8 mouse cellular contexts compared by ENCODE assay signal in the genomic region with DNA sequence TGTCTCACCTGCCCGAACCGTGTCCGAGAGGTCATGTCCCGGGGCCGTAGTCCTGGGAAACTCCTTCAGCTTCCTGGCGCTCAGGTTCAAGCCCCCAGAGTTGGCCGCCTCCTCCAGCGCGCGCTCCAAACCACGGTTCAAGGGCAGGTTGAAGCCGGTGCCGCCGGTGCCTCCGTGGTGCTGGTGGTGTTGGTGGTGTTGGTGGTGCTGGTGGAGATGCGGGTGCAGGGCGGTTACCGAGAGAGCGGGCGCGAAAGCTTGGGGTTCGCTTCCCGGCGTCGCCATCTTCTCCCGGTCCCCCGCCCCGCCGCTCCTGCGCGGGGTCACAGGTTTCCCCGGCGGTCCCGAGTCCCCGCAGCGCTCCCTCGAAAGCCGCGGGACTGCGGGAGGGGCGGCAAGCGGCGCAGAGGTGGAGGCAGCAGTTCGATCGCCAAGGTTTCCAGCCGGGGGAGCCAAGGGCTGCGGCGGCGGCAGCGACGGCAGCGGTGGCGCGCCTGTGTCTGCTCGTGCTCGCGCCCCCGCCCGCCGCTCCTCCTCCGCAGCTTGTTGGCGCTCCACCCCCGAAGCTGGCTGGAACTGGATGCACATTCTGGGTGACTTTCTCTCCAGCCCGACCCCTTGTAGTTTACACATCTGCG. TPM values are rescaled to one million over a fixed set of nuclear protein-coding genes. Genes with fewer than 3 reads are reported as not detected.
A peak's percentile ranks its signal among the peaks of the same experiment; 100 is the strongest.
DNase-seq lines count a peak whose midpoint lies in the region; ATAC-seq and TF ChIP-seq lines count a peak whose summit lies in the region.

Gene Lrch1, minus strand, starts transcription at position 501 of the 638 bp plus-strand sequence.

- peaks cover 6 to 43% of the 10 kb centered on the region in 2 experiments for H3K4me1 ChIP-seq in CH12.LX (ENCODE audit: control insufficient read depth in 1 of 2, insufficient read depth in 2 of 2)
- H3K4me1 ChIP-seq in forebrain, embryonic 11.5 days (replicated peaks; ENCODE audit: control insufficient read depth, insufficient read depth, low read length) = peaks cover 2% of the 10 kb centered on the region; the same call in 1 of the 2 replicates
- peaks cover 34% of the 10 kb centered on the region for H3K4me1 ChIP-seq in heart, embryonic 16.5 days (ENCODE audit: control insufficient read depth, insufficient read depth, low read length)
- peaks cover 33% of the 10 kb centered on the region for H3K4me1 ChIP-seq in liver, postnatal 0 days (ENCODE audit: insufficient read depth)
- H3K4me1 ChIP-seq in neural tube, embryonic 13.5 days (replicated peaks) = peaks cover 33% of the 10 kb centered on the region
- peaks cover 4% of the 10 kb centered on the region; the same call in 1 of the 2 replicates for H3K4me1 ChIP-seq in testis, adult 2 months (ENCODE audit: control insufficient read depth, insufficient read depth, low read length)

- WGBS in forebrain, embryonic 11.5 days = under 1% methylated on average over 56 of the region's 65 CpGs
- under 1% methylated on average over 61 of the region's 65 CpGs for WGBS in heart, embryonic 16.5 days
- WGBS in liver, postnatal 0 days (ENCODE audit: insufficient replicate concordance) = under 1% methylated on average over 55 of the region's 65 CpGs
- under 1% methylated on average over 65 of the region's 65 CpGs for WGBS in neural tube, embryonic 13.5 days

- ATAC-seq in forebrain, embryonic 11.5 days (replicated peaks; ENCODE audit: low FRiP score) = peak; percentile 69
- ATAC-seq in heart, embryonic 16.5 days (replicated peaks; ENCODE audit: extremely low read depth, insufficient read depth, low FRiP score) = peak; percentile 70
- ATAC-seq in liver, postnatal 0 days = peak; percentile 69
- ATAC-seq in neural tube, embryonic 13.5 days (ENCODE audit: low read depth) = peak; percentile 77

- in situ Hi-C loops in CH12.LX (cut with MboI; ENCODE audit: low pct_ligation_motif_present, low pct_unique_long_range_greater_than_20kb, low sequenced_read_pairs) = no loop called here

- peak; percentile 58 for TF ChIP-seq POLR2A in CH12.LX (IDR thresholded peaks at IDR 0.05; ENCODE audit: low read depth, low read length)
- TF ChIP-seq POLR2A in testis, adult 2 months (IDR thresholded peaks at IDR 0.05; ENCODE audit: control insufficient read depth, low read depth, low read length) = no peak

- dilution Hi-C loops in CH12.LX (cut with MboI; ENCODE audit: extremely low pct_ligation_motif_present, extremely low pct_unique_long_range_greater_than_20kb, low sequenced_read_pairs) = no loop called here

- peak within 1 kb of the TSS; percentile 54 for H3K9ac ChIP-seq in CH12.LX (ENCODE audit: insufficient read depth, low read depth)
- H3K9ac ChIP-seq in forebrain, embryonic 11.5 days (ENCODE audit: low read length) = peak within 1 kb of the TSS; percentile 83
- peak within 1 kb of the TSS; percentile 97 for H3K9ac ChIP-seq in heart, embryonic 16.5 days (ENCODE audit: low read length)
- peak within 1 kb of the TSS; percentile 92 for H3K9ac ChIP-seq in liver, postnatal 0 days (replicated peaks)
- H3K9ac ChIP-seq in neural tube, embryonic 13.5 days = peak within 1 kb of the TSS; percentile 91

- no peaks in the 10 kb centered on the region for H3K27me3 ChIP-seq in CH12.LX (replicated peaks)
- no peaks in the 10 kb centered on the region for H3K27me3 ChIP-seq in forebrain, embryonic 11.5 days (ENCODE audit: control insufficient read depth, insufficient read depth, low read length)
- no peaks in the 10 kb centered on the region for H3K27me3 ChIP-seq in heart, embryonic 16.5 days (ENCODE audit: control insufficient read depth, insufficient read depth, low read length)
- H3K27me3 ChIP-seq in liver, postnatal 0 days (ENCODE audit: insufficient read depth, low read length) = no peaks in the 10 kb centered on the region
- no peaks in the 10 kb centered on the region for H3K27me3 ChIP-seq in neural tube, embryonic 13.5 days
- H3K27me3 ChIP-seq in testis, adult 2 months (ENCODE audit: control insufficient read depth, insufficient read depth, low read length) = no peaks in the 10 kb centered on the region

- peak within 1 kb of the TSS; percentile 73 to 94 (median 90) for H3K4me3 ChIP-seq in CH12.LX (replicated peaks in 1 of 3; ENCODE audit: low read depth in 2 of 3, low read length in 2 of 3, poor library complexity in 1 of 3)
- H3K4me3 ChIP-seq in forebrain, embryonic 11.5 days (ENCODE audit: low read depth, low read length) = peak within 1 kb of the TSS; percentile 77
- peak within 1 kb of the TSS; percentile 95 for H3K4me3 ChIP-seq in heart, embryonic 16.5 days (ENCODE audit: low read length)
- peak within 1 kb of the TSS; percentile 97 for H3K4me3 ChIP-seq in liver, postnatal 0 days (ENCODE audit: low read depth, low read length)
- H3K4me3 ChIP-seq in neural tube, embryonic 13.5 days = peak within 1 kb of the TSS; percentile 86
- H3K4me3 ChIP-seq in testis, adult 2 months (ENCODE audit: control insufficient read depth, low read depth, low read length) = peak within 1 kb of the TSS; percentile 78

- TF ChIP-seq EP300 in CH12.LX (IDR thresholded peaks at IDR 0.05; ENCODE audit: low read length) = no peak
- TF ChIP-seq EP300 in liver, postnatal 0 days (IDR thresholded peaks at IDR 0.05; ENCODE audit: low read depth) = no peak

- TF ChIP-seq CTCF in CH12.LX (conservative IDR thresholded peaks at IDR 0.05 in 1 of 2, IDR thresholded peaks at IDR 0.05 in 1 of 2; ENCODE audit: low read depth in 2 of 2, low read length in 2 of 2) = no peak
- TF ChIP-seq CTCF in liver, postnatal 0 days (IDR thresholded peaks at IDR 0.05; ENCODE audit: low read depth) = peak; percentile 22; the same call in 1 of the 2 replicates
- TF ChIP-seq CTCF in testis, adult 2 months (IDR thresholded peaks at IDR 0.05; ENCODE audit: control insufficient read depth, insufficient read depth, insufficient replicate concordance, low read depth, low read length) = no peak

- H3K9me3 ChIP-seq in CH12.LX (replicated peaks; ENCODE audit: low read length) = no peaks in the 10 kb centered on the region
- no peaks in the 10 kb centered on the region for H3K9me3 ChIP-seq in forebrain, embryonic 11.5 days (ENCODE audit: control insufficient read depth, low read length)
- H3K9me3 ChIP-seq in heart, embryonic 16.5 days (replicated peaks; ENCODE audit: control insufficient read depth, low read length) = no peaks in the 10 kb centered on the region
- H3K9me3 ChIP-seq in liver, postnatal 0 days (ENCODE audit: low read length) = no peaks in the 10 kb centered on the region
- H3K9me3 ChIP-seq in neural tube, embryonic 13.5 days = no peaks in the 10 kb centered on the region

- peak within 1 kb of the TSS; percentile 89 for H3K4me2 ChIP-seq in CH12.LX (ENCODE audit: insufficient read depth, low read depth, poor library complexity, severe bottlenecking)
- H3K4me2 ChIP-seq in forebrain, embryonic 11.5 days (ENCODE audit: low read depth, low read length, severe bottlenecking) = peak within 1 kb of the TSS; percentile 69
- H3K4me2 ChIP-seq in heart, embryonic 16.5 days (ENCODE audit: low read depth, low read length) = peak within 1 kb of the TSS; percentile 91
- peak within 1 kb of the TSS; percentile 94 for H3K4me2 ChIP-seq in liver, postnatal 0 days (ENCODE audit: low read depth, low read length)
- peak within 1 kb of the TSS; percentile 80 for H3K4me2 ChIP-seq in neural tube, embryonic 13.5 days

- H3K79me2 ChIP-seq in CH12.LX (replicated peaks; ENCODE audit: control insufficient read depth, extremely low read depth, insufficient read depth, poor library complexity, severe bottlenecking) = peaks cover 41% of the 10 kb centered on the region

- peaks cover 0 to 3% of the 10 kb centered on the region in 2 experiments for H3K36me3 ChIP-seq in CH12.LX (replicated peaks in 1 of 2; ENCODE audit: control insufficient read depth in 1 of 2, insufficient read depth in 1 of 2, low read length in 1 of 2)
- no peaks in the 10 kb centered on the region for H3K36me3 ChIP-seq in forebrain, embryonic 11.5 days (ENCODE audit: control insufficient read depth, insufficient read depth, low read length)
- no peaks in the 10 kb centered on the region for H3K36me3 ChIP-seq in heart, embryonic 16.5 days (ENCODE audit: control insufficient read depth, insufficient read depth)
- no peaks in the 10 kb centered on the region for H3K36me3 ChIP-seq in liver, postnatal 0 days (replicated peaks; ENCODE audit: insufficient read depth, low read length)
- H3K36me3 ChIP-seq in neural tube, embryonic 13.5 days = no peaks in the 10 kb centered on the region
- no peaks in the 10 kb centered on the region for H3K36me3 ChIP-seq in testis, adult 2 months (ENCODE audit: control insufficient read depth, insufficient read depth, low read length)

- DNase-seq in CH12.LX (ENCODE audit: extremely low read depth) = peak; percentile 84
- peak; percentile 66 for DNase-seq in c-Kit-positive CD71-negative TER-119-negative erythroid progenitor cells, embryonic 14.5 days (ENCODE audit: low read depth)
- peak; percentile 90 for DNase-seq in forebrain, embryonic 11.5 days (ENCODE audit: low spot score)
- peak; percentile 90 to 93 for DNase-seq in kidney, postnatal 36 days
- DNase-seq in liver, postnatal 0 days = peak; percentile 87

- TF ChIP-seq RAD21 in CH12.LX (IDR thresholded peaks at IDR 0.05; ENCODE audit: low read depth, low read length) = no peak; the same call in 1 of the 2 replicates

- peak within 1 kb of the TSS; percentile 63 for H3K27ac ChIP-seq in CH12.LX (ENCODE audit: insufficient read depth, low read depth)
- H3K27ac ChIP-seq in forebrain, embryonic 11.5 days (ENCODE audit: low read depth, low read length) = no peak within 1 kb of the TSS
- H3K27ac ChIP-seq in heart, embryonic 16.5 days (ENCODE audit: low read length) = peak within 1 kb of the TSS; percentile 98
- peak within 1 kb of the TSS; percentile 96 for H3K27ac ChIP-seq in liver, postnatal 0 days (ENCODE audit: low read depth)
- H3K27ac ChIP-seq in neural tube, embryonic 13.5 days (replicated peaks) = peak within 1 kb of the TSS; percentile 86
- peak within 1 kb of the TSS; percentile 56; the same call in 1 of the 2 replicates for H3K27ac ChIP-seq in testis, adult 2 months (ENCODE audit: control insufficient read depth, insufficient read depth, low read depth, low read length)

TF ChIP-seq in CH12.LX, 34 proteins besides CTCF, POLR2A, EP300 and RAD21 (continues in another document):
- TF ChIP-seq ZNF384 (IDR thresholded peaks at IDR 0.05; ENCODE audit: low read depth, low read length) (no peak), MYC (IDR thresholded peaks at IDR 0.05; ENCODE audit: low read depth, low read length) (no peak), MAZ (IDR thresholded peaks at IDR 0.05; ENCODE audit: low read depth, low read length) (peak; percentile 78; the same call in 1 of the 2 replicates)

RNA-seq across cellular contexts. Expression of gene Lrch1, which starts in this region (rescaled TPM):
- total RNA-seq in CH12.LX (2012; rRNA removed) (10.3 TPM in 2 replicates), CH12.LX (2014; rRNA removed) (12.8 and 14.1 TPM in 2 replicates)
- polyA plus RNA-seq in CH12.LX (2012; ENCODE audit: insufficient read length, low read depth) = 21.6 and 23.3 TPM in 2 replicates
- 7.6 and 8.5 TPM in 2 replicates for polyA plus RNA-seq in forebrain, embryonic 11.5 days (2014; fragmentation: Nextera tagmentation; extraction: Ambion mirVana)
- polyA plus RNA-seq in heart, embryonic 16.5 days (2015; fragmentation: Nextera tagmentation; extraction: Ambion mirVana) = 12.4 and 12.5 TPM in 2 replicates
- polyA plus RNA-seq in liver, postnatal 0 days (2015; fragmentation: Nextera tagmentation; extraction: Ambion mirVana) = 2.8 and 3.6 TPM in 2 replicates
- 12.0 and 12.2 TPM in 2 replicates for polyA plus RNA-seq in neural tube, embryonic 13.5 days (2015; fragmentation: Nextera tagmentation; extraction: Ambion mirVana)
- 1.6 and 1.7 TPM in 2 replicates for polyA plus RNA-seq in testis, adult 2 months (2012; rRNA removed)
